Mouse (Mus musculus) B cell, adult (primary cell): ENCODE measurements around the gene Ccdc97. TPM values are rescaled to one million over a fixed set of nuclear protein-coding genes. Genes with fewer than 3 reads are reported as not detected.

ENCODE experiments used
- total RNA-seq: library from RNA; stranded (reverse); gene quantifications from 4 replicates; pipeline ENCODE4 v1.2.4, GENCODE M21; 2023; ENCODE audit not compliant: inconsistent age

Gene Ccdc97
- 93.9 to 102 TPM (median 97.4 TPM) in 4 replicates for total RNA-seq

GRCm38 (mm10) chr7:25718788-25719417 lies at the start of gene Ccdc97:
Gene Ccdc97, minus strand, starts transcription at chr7:25719088.

GRCm38 (mm10) chr7:25754738-25755467 lies 36.0 kb upstream of the Ccdc97 start, which contains the start of gene Hnrnpul1:
Gene Hnrnpul1, minus strand, starts transcription at chr7:25754757.

GRCm38 (mm10) chr7:25686680-25687531 lies 32.0 kb downstream of the Ccdc97 start, which contains the start of gene Tgfb1:
Gene Tgfb1, plus strand, starts transcription at chr7:25687002.

GRCm38 (mm10) chr7:25680514-25681258 lies 38.2 kb downstream of the Ccdc97 start, which contains the start of gene B9d2:
Gene B9d2, plus strand, starts transcription at chr7:25680780.

GRCm38 (mm10) chr7:25674719-25675300 lies 44.1 kb downstream of the Ccdc97 start, which contains the start of gene Tmem91:
Gene Tmem91, minus strand, starts transcription at chr7:25675166.

Other genes starting within 250 kb of the Ccdc97 start
- 43.2 to 52.4 TPM (median 46.4 TPM) in 4 replicates for gene Ceacam1, start 241.5 kb downstream of the Ccdc97 start, total RNA-seq
- 7.9 to 11.4 TPM (median 9.8 TPM) in 4 replicates for gene Ceacam2, start 179.2 kb downstream of the Ccdc97 start, total RNA-seq
- gene Erich4, start 103.2 kb downstream of the Ccdc97 start, total RNA-seq, result not detected in 4 replicates
- gene Dmac2, start 99.7 kb downstream of the Ccdc97 start, total RNA-seq, result 82.5 to 103 TPM (median 91.1 TPM) in 4 replicates
- 27.3 to 36.9 TPM (median 29.9 TPM) in 4 replicates for gene B3gnt8, start 92.4 kb downstream of the Ccdc97 start, total RNA-seq
- gene Bckdha, start 60.1 kb downstream of the Ccdc97 start, total RNA-seq, result 42.0 to 56.3 TPM (median 46.7 TPM) in 4 replicates
- 66.2 to 79.2 TPM (median 73.4 TPM) in 4 replicates for gene Exosc5, start 59.9 kb downstream of the Ccdc97 start, total RNA-seq
- 0.93 TPM in 1 of 4 replicates, not detected in the others for gene Tmem91, start 43.9 kb downstream of the Ccdc97 start, total RNA-seq
- gene B9d2, start 38.3 kb downstream of the Ccdc97 start, total RNA-seq, result 46.0 to 59.8 TPM (median 49.8 TPM) in 4 replicates
- gene Tgfb1, start 32.1 kb downstream of the Ccdc97 start, total RNA-seq, result 286 to 300 TPM (median 298 TPM) in 4 replicates
- 215 to 225 TPM (median 221 TPM) in 4 replicates for gene Hnrnpul1, start 35.7 kb upstream of the Ccdc97 start, total RNA-seq
- gene Axl, start 69.6 kb upstream of the Ccdc97 start, total RNA-seq, result 4.9 to 14.0 TPM (median 10.4 TPM) in 4 replicates
- 0.19 TPM in 1 of 4 replicates, not detected in the others for gene Cyp2s1, start 97.8 kb upstream of the Ccdc97 start, total RNA-seq
- gene Cyp2b10, start 178.5 kb upstream of the Ccdc97 start, total RNA-seq, result not detected in 4 replicates